Mouse (Mus musculus) midbrain, postnatal 0 days (tissue): ENCODE data around the gene Gng8. TPM values are rescaled to one million over a fixed set of nuclear protein-coding genes. Genes with fewer than 3 reads are reported as not detected.

ENCODE experiments used
- ATAC-seq: fragments of 200-750 bp; cut with Nextera tagmentation; 2 replicates; pipeline ENCODE4 v1.8.0; 2017; ENCODE audit warnings: moderate number of reproducible peaks, mild to moderate bottlenecking, moderate TSS enrichment, moderate library complexity; ENCODE audit not compliant: low FRiP score
- DNase-seq: peaks from one replicate; pipeline ENCODE4 v3.0.0-alpha.2; 2015; ENCODE audit warnings: low spot score
- H3K27ac ChIP-seq: fragments of 300-500 bp; sonication (generic); 2 replicates; pipeline ENCODE4 v1.5.1; 2014; ENCODE audit warnings: low read depth, mild to moderate bottlenecking, low read length, mixed read lengths
- H3K27me3 ChIP-seq: fragments of 300-500 bp; sonication (generic); 2 replicates; pipeline ENCODE4 v1.6.1; 2014; ENCODE audit warnings: low read length, control low read depth, mixed read lengths; ENCODE audit not compliant: insufficient read depth
- H3K36me3 ChIP-seq: fragments of 300-500 bp; sonication (generic); 2 replicates; pipeline ENCODE4 v1.6.1; 2014; ENCODE audit warnings: low read length, control low read depth, mixed read lengths; ENCODE audit not compliant: insufficient read depth
- H3K4me1 ChIP-seq: fragments of 300-500 bp; sonication (generic); 2 replicates; pipeline ENCODE4 v1.6.1; 2014; ENCODE audit warnings: mild to moderate bottlenecking, control low read depth, antibody characterized with exemption, low read length, mixed read lengths; ENCODE audit not compliant: insufficient read depth
- H3K4me2 ChIP-seq: fragments of 300-500 bp; sonication (generic); 2 replicates; pipeline ENCODE4 v1.6.1; 2014; ENCODE audit warnings: low read depth, mild to moderate bottlenecking, low read length, mixed read lengths; ENCODE audit not compliant: poor library complexity, severe bottlenecking
- H3K4me3 ChIP-seq: fragments of 300-500 bp; sonication (generic); 2 replicates; pipeline ENCODE4 v1.5.1; 2014; ENCODE audit warnings: low read depth, mild to moderate bottlenecking, low read length, moderate library complexity
- H3K9ac ChIP-seq: fragments of 300-500 bp; sonication (generic); replicated peaks from 2 replicates; pipeline ENCODE4 v1.6.1; 2014; ENCODE audit warnings: mild to moderate bottlenecking, low read length, moderate library complexity, mixed read lengths; ENCODE audit not compliant: poor library complexity, severe bottlenecking
- H3K9me3 ChIP-seq: fragments of 300-500 bp; sonication (generic); 2 replicates; pipeline ENCODE4 v1.6.1; 2016; ENCODE audit warnings: low read length, control low read depth
- CTCF ChIP-seq: IDR thresholded peaks from 2 replicates; pipeline ENCODE4 v1.5.1; 2016; ENCODE audit warnings: antibody characterized with exemption, mild to moderate bottlenecking
- WGBS: fragments of 180-500 bp; shearing (Covaris S2); extraction: QIAGEN DNeasy Blood & Tissue Kit; methylation state at CpG from one replicate; pipeline ENCODE4 v1.1.7; 2014; 5-methylcytosine and 5-hydroxymethylcytosine counted together
- polyA plus RNA-seq: library from polyadenylated mRNA; unstranded; fragments of >200 nt; fragmentation: Nextera tagmentation; extraction: Ambion mirVana; gene quantifications from 2 replicates; pipeline ENCODE4 v1.2.1, GENCODE M21; 2015
- total RNA-seq: library from RNA; depleted of rRNA; stranded (reverse); fragments of >200 nt; gene quantifications from 2 replicates; pipeline ENCODE4 v1.2.3, GENCODE M21; 2014

The Gng8 gene
- total and polyA plus RNA-seq, 2 experiments from 2014 or later: 5.2 to 15.9 TPM

DNA sequence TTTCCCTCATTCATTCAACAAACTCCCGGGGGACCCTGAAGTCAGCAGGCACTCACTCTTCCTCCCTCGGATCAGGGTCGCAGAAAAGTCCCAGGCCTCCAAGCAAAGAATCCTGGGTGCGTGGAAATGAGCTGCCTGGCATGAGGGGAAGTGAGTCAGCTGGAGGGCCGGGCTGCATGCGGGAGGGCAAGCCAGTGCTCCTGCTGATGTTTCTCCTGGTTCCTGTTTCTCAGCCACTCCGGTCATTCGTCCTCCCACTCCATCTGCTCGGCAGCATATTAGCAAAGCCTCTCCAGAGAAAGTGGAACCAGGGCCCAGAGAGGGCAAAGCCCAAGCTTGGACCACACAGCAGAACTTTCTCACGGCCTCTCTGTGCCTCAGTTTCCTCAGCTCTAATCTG lies 18.3 kb downstream of the Gng8 start:
- no peak overlapping the region for H3K4me3 ChIP-seq
- H3K27ac ChIP-seq: no peak overlapping the region
- H3K4me2 ChIP-seq: no peak overlapping the region
- H3K27me3 ChIP-seq: no peaks in the 10 kb centered on the region
- ATAC-seq (no peak), DNase-seq (no peak)
- no peak for TF ChIP-seq CTCF
- peaks cover 8% of the 10 kb centered on the region for H3K36me3 ChIP-seq
- no peak overlapping the region for H3K9ac ChIP-seq
- WGBS: 65% methylated on average over 10 of the region's 10 CpGs
- H3K9me3 ChIP-seq: no peaks in the 10 kb centered on the region
- no peaks in the 10 kb centered on the region for H3K4me1 ChIP-seq

DNA sequence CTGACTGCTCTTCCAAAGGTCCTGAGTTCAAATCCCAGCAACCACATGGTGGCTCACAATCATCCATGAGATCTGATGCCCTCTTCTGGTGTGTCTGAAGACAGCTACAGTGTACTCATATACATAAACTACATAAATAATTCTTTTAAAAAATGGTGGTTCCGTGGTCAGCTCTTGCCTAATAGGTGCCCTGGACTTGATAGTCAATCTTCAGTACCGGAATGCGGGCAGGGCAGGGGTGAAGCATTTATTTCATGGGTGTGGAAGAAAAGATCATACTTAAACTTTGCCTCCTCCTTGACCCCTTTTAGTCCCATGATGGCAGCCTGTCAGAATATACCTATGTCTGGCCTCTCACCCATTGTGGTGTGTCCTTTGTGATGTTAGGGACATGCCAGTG lies 20.3 kb downstream of the Gng8 start:
- WGBS: 96% methylated on average over 3 of the region's 3 CpGs
- no peaks in the 10 kb centered on the region for H3K9me3 ChIP-seq
- TF ChIP-seq CTCF: no peak
- H3K4me2 ChIP-seq: no peak overlapping the region
- no peak overlapping the region for H3K9ac ChIP-seq
- no peaks in the 10 kb centered on the region for H3K4me1 ChIP-seq
- peaks cover 26% of the 10 kb centered on the region for H3K36me3 ChIP-seq
- H3K27ac ChIP-seq: no peak overlapping the region
- DNase-seq (no peak), ATAC-seq (no peak)
- H3K4me3 ChIP-seq: no peak overlapping the region
- H3K27me3 ChIP-seq: no peaks in the 10 kb centered on the region

DNA sequence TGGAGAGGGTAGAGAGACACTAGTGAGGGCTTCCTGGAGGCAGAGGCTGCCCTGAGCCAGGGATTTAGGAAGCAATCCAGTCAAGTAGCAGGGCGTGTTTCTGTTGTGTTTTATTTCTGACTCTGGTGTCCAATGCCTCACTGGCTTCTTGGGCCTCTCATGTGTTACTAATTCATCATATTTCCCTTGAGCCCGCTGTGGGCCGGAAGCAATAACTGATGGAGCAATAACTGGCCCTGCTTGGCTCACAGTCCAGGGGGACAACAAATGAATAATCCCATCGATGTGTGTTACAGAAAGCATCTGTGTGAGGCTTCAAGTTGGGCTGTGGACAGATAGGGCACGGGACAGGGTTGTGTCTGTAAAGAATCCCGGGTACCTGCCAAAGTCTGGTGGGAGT lies 20.8 kb downstream of the Gng8 start:
- Histone ChIP-seq H3K9ac (no peak overlapping the region), H3K4me2 (no peak overlapping the region), H3K4me3 (no peak overlapping the region), H3K27ac (no peak overlapping the region), H3K36me3 (peaks cover 31% of the 10 kb centered on the region), H3K4me1 (no peaks in the 10 kb centered on the region), H3K9me3 (no peaks in the 10 kb centered on the region), H3K27me3 (no peaks in the 10 kb centered on the region)
- 71% methylated on average over 6 of the region's 6 CpGs for WGBS
- no peak for TF ChIP-seq CTCF
- no peak for DNase-seq
- no peak for ATAC-seq

- ATAC-seq (peak; percentile 54; the same call in 1 of the 2 replicates), DNase-seq (peak; percentile 85)
- no peak overlapping the region for H3K9ac ChIP-seq
- H3K9me3 ChIP-seq: no peaks in the 10 kb centered on the region
- H3K4me1 ChIP-seq: no peaks in the 10 kb centered on the region
- H3K4me3 ChIP-seq: no peak overlapping the region
- H3K36me3 ChIP-seq: peaks cover 44% of the 10 kb centered on the region
- no peak overlapping the region for H3K4me2 ChIP-seq
- no peaks in the 10 kb centered on the region for H3K27me3 ChIP-seq
- H3K27ac ChIP-seq: 0 out of 2 replicates have a peak overlapping the region, but pooled peaks have one; percentile 12
- 42% methylated on average over 10 of the region's 10 CpGs for WGBS
- TF ChIP-seq CTCF: peak; percentile 92
Measured at GRCm38 (mm10) chr7:16913806-16914452, 22.3 kb downstream of the Gng8 start.

DNA sequence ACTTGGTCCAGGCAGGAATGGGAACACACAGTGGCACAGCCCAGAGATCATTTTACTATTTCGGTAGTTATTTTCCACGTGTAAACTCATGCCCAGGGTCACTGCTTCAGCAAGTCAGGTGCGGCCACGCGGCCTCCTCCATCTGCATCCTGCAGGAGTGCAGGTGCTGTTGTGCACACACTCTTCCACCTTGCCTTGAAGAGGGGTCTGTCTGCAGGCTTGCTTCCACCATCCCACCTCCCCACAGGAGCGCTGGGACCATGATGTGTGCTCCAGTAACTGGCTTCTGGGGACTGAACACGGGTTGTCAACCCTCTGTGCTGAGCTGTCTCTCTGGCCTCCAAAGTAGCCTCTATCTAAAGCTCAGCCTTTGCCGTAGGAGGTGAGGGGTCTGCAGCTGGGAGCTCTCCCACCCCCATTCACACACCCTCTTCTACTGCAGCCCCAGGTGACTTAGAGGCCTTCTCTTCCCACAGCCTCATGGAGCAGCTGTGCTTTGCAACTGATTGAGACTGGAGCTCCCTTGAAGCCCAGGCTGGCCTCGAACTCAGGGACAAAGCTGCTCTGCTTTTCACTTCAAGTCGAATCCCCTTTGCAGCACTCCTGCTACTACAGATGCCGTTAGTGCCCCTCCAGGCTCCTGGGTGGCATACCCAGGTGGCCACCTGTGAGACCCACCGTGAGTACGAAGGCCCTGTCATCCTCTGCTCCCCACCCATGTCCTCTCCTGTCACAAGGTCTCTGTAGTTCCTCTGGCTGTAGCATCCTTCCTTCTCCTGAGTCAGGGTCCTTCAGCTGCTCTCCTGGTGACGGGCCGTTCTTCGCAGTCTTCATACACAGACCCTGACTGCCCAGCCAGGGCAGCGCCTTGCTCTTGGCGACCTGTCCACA lies 23.1 kb downstream of the Gng8 start:
- DNase-seq (no peak), ATAC-seq (0 out of 2 replicates have a peak, but pooled peaks have one; percentile 0)
- Histone ChIP-seq H3K27ac (0 out of 2 replicates have a peak overlapping the region, but pooled peaks have one; percentile 18), H3K9me3 (no peaks in the 10 kb centered on the region), H3K27me3 (no peaks in the 10 kb centered on the region), H3K9ac (no peak overlapping the region), H3K4me1 (0 out of 2 replicates have a peak, but pooled peaks cover 4% of the 10 kb centered on the region), H3K4me2 (no peak overlapping the region), H3K36me3 (peaks cover 47% of the 10 kb centered on the region), H3K4me3 (no peak overlapping the region)
- TF ChIP-seq CTCF: no peak
- WGBS: 87% methylated on average over 18 of the region's 18 CpGs
